Mouse (Mus musculus): ENCODE data around the gene Jph4.

Jph4 gene

DNA sequence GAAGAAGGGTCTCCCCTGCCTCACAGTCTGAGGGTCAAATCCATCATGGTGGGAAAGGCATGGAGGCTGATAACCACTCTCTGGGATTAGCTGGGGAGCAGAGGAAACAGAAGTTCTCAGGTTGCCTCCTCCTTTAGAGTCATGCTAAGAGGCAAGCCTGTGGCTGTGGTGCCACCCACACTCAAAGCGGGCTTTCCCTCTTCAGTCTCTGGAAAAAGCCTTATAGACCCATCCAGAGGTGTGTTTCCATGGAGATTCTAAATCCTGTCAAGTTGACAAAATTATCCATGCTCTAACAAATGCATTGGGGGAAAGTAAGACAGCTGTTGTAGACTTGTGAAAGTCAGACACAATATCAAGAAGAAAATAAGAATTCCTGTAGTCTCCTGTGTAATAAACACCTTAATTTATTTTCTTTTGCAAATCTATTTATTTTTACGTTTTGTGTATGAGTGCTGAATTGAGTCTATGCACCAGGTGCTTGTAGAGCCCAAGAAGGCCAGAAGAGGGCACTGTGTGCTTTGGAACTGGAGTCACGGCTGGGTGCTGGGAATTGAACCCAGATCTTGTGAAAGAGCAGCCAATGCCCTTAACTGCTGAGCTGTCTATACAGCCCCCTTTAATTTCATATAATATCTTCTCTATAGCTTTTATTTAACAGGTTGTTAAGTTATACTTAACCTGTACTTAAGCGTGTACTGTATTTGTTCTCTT is 2.8 kb upstream of the Jph4 start:
- in situ Hi-C loops (cut with MboI, MseI): loop anchor here in 1 of 2 experiments (5.0 kb wide), 1 partner anchor 43 kb away; no protein-coding TSS in a partner anchor

DNA sequence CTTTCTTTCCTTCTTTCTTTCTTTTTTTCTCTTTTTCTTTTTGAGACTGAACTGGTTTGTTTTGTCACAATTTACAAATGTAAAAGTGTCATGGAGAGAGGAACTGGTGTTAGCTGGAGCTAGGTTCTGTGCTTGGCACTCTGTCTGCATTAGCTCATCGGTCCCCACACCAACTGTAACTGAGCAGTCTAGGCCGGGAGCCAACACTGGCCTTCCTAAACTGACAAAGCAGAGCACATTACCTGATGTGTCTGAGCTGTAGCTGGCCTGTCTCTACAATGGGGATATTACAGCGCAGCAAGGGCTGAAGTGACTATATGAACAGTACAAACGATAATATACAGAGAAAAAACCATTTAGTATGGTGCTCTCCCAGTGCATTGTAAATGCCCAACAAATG is 2.1 kb upstream of the Jph4 start:
- in situ Hi-C loops (cut with MboI, MseI): no loop called here

DNA sequence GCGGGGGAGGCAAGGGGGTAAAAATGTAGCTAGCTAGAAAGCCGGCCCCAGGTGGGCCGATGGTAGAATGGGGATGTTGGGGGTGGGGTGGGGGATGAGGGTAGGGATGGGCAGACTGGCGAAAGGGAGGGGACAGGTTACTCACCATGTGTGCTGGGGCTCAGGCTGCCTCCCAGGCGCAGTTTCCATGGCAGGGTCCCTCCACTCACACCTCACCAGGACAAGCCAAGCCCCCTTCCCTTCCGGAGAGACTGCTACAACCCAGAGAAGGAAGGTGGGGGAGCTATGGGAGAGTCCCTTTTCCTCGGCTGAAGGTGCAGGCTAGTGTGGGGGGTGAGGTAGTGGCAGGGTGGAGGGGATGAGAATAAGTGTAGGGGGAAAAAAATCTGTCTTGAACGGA is 889 bp downstream of the Jph4 start:
- in situ Hi-C loops (cut with MboI, MseI): no loop called here

DNA sequence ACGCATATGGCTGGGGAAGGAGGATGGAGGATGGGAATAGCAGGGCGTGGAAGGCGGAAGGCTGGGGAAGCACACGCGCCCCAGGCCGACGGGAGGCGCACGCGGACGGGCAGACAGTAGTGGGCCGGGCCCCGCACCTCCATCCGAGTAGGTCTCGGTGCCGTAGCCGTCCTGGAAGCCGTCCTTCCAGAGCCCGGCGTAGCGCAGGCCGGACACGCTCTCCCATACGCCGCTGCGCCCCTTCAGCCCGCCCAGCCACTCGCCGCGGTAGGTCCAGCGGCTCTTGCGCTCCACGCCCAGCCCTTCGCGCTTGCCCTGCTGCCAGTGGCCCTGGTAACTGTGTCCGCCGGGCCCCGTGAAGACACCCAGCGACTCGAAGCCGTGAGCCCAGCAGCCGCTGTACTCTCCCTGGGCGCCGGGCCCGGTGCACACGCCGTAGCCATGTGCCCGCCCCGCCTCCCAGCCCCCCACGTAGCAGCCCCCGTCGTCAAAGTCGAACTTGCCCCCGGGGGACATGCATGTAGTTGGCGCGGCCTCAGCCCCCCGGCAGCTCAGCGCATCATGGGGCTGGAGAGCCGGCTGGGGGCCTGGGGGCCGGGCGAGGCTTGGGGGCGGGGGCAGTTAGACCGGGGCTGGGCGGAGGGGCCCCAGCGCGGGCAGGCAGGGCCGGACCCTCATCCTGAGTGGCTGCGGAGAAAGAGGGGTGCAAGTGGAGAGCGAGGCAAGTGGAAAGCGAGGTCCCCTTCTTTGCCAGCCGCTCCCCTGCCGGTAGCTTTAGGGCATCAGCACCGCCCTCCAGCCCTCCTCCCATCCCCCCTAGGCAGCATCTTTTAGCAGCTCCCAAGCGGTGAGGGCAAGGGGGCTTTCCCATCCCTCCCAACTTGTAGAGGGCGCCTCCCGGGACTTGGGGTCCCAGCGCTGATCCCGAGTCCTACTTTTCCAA is 1.7 kb downstream of the Jph4 start:
- in situ Hi-C loops (cut with MboI, MseI): no loop called here

DNA sequence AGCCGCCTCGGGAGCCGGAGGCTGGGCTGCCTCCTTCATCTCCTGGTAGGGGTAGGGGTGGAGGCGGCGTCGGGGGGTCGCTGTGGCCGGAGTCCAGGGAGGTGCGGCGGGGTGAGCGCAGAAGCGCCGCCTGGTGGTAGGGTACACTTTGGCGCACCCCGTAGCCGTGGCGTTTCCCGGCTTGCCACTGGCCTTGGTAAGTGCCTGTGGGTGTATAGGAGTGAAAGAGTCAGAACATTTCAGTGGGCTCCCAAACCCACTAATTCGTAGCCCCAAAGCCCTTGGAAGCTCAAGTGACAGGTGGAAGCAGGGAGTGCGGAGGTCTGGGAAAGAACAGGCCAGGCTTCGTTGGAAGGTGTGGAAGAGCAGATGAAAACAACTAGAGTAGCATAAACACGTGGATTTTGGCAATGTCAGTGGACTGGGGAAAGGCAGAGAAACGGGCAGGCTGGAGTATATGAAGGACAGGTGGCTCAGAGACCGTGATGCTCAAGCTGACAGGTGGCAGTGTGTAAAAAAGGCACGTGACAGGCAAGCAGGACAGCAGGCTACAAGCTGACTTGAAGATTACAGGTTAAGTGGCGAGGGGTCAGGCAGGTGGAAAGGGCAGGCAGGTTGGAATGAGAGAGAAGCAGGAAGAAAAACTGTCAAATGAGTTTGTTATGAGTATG is 2.6 kb downstream of the Jph4 start:
- in situ Hi-C loops (cut with MboI, MseI): no loop called here

DNA sequence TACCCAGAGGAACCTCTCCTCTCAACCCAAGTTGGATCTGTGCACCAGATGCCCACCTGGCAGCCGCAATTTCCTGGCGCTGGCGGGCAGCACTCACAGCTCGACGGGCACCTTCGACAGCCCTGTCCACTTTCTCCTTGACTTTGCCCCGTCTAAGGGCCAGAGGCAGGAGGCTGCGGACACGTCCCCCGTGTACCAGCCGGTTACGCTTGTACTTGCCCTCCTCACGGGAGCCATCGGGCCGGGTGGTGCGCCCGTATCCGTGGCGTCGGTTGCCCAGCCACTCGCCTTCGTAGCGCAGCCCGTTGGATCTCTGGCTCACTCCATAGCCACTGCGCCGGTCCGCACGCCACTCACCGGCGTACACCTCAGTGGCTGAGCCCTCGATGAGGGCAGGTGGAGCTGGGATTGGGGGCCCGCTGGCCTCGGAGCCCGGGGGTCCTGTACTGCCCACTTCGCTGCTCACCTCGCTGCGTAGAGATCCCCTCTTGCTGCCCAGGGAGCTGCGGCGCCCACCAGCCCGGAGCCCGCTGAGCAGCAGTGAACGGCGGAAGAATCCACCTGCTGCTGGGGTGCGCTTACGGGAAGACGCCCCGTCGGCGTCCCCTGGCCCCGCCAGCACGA is 3.3 kb downstream of the Jph4 start:
- in situ Hi-C loops (cut with MboI, MseI): no loop called here

DNA sequence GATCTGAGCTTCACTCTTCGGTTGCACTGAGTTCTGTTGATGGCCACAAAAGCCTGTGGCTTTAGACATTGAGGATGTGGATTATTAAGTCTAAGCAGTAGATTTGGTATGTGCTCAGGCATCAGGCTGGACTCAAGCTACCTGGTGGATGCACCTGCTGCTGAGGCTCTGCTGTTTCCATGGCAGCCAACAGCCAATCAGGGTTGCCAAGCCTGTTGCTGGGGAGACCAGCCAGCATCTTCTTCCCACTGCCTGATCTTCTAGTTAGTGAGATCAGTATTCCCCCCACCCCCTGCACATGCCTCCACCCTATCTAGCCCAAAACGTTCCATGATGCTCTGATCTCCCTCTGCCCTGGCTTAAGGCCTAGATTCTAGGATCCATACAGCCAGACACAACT is 5.0 kb downstream of the Jph4 start:
- in situ Hi-C loops (cut with MboI, MseI): no loop called here

DNA sequence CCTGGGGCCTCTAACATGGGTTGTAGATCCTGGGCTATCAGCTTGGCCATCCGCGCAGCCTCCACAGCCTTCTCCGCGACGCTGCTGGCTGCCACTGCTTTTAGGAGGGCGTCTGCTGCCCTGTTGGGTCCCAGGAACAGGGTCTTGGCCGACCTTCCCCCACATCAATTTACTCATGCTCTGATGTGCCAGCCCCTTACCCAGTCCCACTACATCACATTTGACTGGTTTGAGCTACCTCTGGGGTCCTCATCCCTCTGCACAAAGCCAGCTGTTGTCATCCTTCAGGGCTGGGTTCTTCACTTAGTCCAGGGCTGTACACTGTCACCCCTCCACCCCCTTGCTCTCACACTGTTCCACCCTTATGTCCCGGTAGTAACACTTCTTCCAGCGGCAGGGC is 6.7 kb downstream of the Jph4 start:
- in situ Hi-C loops (cut with MboI, MseI): no loop called here

DNA sequence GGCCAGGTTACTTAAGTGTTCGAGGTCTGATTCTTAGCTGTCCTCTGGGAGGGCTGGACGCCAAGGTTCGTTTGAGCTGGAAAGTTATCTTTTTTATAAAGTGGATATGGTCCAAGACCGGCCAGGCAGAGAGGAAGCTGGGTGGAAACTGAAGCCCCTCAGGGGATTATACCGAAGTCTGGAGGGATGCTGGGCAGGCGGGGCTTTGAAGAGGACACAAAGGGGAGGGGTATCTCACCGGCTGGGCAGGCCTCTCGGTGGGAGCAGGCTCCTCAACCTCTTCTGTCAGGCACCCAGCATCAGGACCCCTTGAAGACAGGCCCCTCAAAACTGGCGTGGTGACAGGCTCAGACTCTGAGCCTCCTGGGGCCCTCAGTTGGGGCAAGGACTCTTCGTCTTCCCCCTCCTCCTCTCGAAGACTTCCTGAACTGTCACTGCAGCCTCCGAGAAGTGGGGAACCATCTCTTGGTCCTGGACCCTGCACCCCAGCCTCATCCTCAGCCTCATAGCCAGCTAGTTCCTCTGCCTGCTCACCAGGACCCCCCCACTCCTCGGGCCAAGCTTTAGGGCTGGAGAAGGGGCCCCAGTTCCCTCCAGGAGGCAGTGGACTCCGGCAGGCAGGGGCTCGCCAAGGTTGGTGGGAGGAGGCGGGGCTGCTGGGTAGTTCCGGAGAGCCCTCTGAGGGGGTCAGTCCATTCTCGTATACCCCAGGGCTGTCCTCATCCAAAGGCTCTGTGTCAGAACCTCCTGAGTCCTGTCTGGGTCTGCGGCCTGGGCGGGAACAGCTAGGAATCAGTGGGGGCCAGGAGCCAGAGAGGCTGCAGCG is 7.5 kb downstream of the Jph4 start:
- in situ Hi-C loops (cut with MboI, MseI): no loop called here

DNA sequence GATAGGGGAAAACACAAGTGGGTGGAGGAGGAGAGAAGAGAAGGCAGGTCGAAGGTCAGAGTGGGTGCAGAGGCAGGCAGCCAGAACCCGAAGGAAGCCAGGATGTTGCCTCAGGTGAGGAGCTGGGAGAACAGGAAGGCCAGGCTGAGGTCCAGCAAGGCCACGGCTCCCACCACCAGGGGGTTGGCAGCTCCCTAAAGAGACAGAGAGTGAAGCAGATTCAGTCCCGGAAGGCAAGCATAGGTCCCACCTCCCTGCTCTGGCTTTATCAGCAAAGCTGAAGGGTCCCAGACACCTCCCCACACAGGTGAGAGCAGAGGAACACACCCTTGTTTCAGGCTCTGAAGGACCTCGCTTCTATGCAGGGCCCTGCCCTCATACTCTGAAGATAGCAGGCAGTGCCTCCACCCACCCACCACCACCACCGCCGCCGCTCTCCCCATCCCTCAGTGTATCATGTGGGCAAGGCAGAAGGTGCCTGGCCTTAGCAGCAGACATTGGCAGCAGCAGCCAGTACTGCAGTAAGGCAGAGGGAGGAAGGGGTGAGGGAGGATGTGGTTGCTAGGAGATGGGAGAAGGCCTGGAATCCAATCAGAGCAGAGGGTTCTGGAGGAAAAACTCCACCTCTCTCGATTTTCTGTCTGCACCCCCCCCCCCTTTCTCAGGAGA is 8.4 kb downstream of the Jph4 start:
- in situ Hi-C loops (cut with MboI, MseI): no loop called here

DNA sequence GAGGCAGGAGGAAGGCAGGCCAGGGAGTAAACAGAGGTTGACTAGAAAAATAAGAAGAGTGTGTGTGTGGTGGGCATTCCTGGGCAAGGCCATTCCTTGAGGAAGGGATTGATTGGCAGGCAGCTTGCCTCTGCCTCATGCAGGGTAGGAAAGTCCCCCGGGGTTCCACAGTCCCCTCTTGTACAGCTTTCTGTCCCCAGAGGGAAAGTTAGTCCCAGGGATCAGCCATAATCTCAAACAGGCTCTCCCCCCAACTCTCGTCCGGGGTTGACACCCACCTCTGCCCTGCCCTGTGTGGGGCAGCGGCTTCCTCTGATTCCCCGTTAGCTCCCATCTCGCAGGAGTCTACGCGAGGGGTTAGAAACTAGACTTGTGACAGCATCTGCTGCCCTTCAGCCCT is 9.7 kb downstream of the Jph4 start:
- in situ Hi-C loops (cut with MboI, MseI): no loop called here

DNA sequence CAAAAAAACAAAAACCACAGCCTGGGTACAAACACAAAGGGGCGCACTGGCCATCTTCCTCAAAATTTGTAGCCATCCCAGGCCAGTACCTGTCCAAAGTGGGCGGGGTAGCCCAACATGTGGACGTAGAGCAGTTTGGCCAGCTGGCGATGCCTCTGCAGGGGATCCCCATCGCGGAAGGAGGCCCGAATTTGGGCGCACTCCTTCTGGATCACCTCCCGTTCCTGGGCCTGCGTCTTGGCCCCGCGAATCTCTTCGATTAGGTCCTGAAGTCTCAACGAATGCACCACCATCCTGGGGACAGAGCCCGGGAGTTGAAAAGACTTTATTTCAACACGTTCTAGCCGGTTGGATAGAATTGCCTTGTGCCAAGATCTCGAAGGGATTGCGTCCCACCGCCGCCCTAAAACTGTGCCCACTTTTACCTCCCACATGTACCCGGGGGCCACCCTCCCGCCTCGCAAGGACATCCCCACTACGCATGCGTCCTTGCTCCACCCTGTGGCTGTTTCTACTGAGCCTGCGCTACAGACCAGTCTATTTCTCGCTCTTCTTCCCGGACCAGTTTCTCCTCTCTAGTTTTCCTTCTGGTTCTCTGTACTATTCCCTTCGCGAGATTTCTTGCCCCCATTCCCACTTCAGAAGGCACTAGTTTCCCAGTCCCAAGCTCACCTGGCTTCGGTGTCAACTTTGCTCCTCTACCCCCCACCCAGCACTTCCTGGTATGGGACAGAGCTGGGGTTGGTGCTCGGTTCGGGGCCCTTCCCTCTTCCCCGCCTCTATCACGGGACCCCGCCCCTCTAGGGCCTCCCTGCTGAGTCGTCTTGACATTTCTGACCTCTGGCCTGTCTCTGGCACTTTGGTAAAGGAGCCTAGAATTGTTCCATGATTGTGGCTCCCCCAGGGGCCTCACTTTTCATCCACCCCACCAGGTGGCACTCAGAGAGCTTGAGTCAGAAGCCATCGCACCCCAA is 10.6 kb downstream of the Jph4 start, which contains the start of gene Ap1g2:
Ap1g2 (minus strand) TSS at position 758 of the 974 bp plus-strand sequence.
- in situ Hi-C loops (cut with MboI, MseI): no loop called here

DNA sequence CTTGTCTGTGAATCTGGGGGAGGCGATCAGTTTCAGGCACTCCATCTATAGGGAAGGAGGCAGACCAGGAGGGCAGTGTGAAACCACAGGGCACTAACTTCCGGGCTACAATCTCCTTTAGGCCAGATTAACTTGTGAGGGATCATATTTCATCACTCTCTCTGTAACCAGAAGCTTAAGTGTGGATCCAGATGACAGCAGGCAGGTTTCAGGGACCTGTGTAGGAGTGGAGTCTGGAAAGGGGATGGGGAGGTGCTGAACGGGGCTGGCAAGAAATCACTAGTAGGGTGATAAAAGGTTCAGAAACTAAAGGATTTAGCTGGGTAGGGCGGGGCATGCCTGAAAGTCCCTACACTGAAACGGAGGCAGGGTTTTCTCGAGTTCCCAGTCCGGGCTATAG is 11.3 kb downstream of the Jph4 start:
- in situ Hi-C loops (cut with MboI, MseI): no loop called here

DNA sequence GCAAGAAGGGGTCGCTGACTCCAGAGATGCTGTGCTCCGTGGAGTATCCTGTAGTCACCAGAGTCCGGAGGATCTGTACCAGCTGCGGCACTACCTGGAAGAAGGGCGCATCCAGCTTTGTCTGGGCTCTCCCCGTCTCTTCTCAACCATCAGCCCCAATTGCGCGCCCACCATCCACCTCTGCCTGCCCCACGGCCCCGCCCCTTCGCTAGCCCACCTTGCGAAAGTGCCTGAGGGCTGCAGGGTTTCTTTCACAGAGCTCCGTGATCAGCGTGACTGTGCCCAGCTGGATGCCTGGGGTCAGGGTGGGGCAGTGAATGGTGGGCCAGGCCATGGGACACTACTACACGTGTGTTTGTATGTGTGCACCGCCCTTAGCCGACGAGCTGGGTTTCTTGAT is 12.4 kb downstream of the Jph4 start:
- in situ Hi-C loops (cut with MboI, MseI): no loop called here

DNA sequence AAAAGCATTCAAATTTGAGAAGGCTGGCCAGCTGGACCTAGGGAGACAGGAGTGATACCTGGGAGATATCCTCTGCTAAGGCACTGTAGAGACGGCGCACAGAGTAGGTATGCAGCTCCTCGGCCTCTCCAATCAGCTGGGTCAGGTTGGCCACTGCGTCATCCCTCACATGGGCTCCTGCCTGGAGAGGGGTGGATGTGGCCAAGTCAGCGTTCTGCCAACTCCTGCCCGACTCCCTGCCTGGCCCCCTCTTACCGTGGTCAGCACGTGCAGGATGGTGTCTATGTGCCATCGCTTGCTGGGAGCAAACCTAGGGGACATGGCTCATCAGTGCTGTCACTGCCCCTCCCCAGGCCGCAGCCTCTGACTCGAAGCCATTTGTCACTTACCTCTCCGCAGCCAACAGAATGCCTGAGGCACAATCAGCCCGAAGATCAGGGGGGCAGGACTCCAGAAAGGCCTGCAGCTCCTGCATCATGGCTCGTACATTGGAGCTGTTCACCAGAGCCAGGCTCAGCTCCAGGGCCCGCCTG is 14.4 kb downstream of the Jph4 start:
- in situ Hi-C loops (cut with MboI, MseI): no loop called here

DNA sequence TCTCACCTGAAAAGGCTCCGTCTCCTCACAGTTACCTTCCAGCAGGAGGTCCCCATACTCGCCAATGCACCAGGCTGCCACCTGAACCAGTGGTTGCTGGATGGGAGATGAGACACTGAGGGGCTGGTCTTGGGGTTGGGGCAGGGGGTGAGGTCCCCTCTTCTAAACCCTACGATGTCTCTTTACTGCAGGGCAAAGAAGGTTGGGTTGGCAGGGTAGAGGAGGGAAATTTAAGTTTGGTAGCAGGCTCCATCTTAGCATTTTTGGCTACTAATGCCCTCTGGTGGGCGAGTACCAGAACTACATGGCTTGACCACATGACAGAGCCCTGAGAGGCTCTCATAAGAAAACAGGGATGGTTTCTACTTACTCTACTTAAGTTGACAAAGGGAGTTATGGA is 15.1 kb downstream of the Jph4 start:
- in situ Hi-C loops (cut with MboI, MseI): no loop called here

DNA sequence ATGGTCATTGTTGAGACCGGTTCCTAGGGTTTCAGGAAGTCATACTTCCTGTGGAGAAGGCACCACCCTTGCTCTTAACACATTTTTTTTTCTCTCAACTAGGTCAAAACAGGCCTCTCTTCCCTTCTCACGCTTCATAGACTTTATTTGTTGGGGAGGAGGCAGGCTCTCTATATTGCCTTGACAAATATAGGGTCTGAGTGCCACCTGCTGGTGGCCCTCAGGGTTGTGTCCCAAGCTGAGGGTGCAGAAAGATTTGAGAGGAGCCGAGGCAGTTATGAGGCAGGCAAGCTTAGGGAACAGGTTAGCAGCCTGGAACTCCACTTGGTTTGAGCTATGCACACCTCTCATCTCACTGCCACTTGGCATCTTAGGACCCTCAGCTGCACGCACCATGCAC is 18.7 kb downstream of the Jph4 start:
- in situ Hi-C loops (cut with MboI, MseI): no loop called here

DNA sequence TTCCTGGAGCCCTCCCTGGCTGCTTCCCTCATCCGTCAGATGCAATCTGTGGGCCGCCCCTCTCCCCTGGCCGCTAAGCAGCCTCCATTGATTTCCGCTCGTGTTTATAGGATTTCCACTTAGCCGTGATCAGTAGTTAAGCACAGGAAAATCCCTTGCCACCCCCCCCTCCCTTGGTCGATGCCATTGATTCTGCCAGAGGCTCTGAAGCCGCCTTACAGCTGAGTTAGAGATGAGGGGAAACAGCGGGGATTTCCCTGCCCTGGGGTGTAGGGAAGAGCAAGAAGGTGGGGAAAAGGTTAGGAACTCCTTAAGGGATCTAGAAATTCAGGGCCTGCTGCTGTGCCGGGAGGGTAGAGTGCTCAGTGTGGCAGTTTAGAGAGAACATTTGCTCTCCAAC is 19.1 kb downstream of the Jph4 start:
- in situ Hi-C loops (cut with MboI, MseI): no loop called here

DNA sequence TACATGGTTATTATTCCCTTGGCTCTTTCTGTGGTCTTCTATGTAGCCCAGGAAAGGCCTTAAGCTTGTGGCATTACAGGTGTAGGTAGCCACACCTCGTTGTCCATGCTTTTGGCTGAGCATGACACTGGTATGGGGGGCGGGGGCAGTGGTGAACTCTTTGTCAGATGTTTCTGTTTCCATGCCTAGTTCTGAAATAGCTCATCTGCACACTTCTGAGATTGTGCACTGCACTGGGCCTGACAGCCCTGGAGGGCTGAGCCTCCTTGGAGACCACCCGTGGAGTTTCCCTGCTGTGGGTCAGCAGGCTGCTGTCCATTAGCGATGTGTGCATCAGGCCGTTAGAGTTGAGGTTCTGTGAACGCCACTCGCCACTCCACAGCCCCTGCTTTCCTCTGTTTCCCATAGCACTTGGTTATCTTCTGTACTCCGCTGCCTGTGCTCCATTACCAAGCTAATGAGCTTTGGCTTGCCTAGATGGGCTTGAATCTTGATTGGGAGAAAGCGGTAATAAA is 20.1 kb downstream of the Jph4 start:
- in situ Hi-C loops (cut with MboI, MseI): no loop called here
